Mouse (Mus musculus): ENCODE data around the gene Gm10160.

GRCm38 (mm10) chr7:81854568-81855307, 856 bp downstream of the Gm10160 start:
- TF ChIP-seq CTCF (IDR thresholded peaks at IDR 0.05; ENCODE audit: low read depth, low read length) (no peak), POLR2AphosphoS5 (IDR thresholded peaks at IDR 0.05; ENCODE audit: insufficient replicate concordance, low read depth, low read length) (no peak)

Measured in G1E (cell line).